Mouse (Mus musculus): Measurements from ENCODE around the gene Grin1. TPM values are rescaled to one million over a fixed set of nuclear protein-coding genes. Genes with fewer than 3 reads are reported as not detected.
"Not testable (repeated sequence)": the region's sequence is repeated elsewhere in the genome, so short reads cannot be mapped to it uniquely, and the experiment has no call there.

Grin1 gene
- total RNA-seq, 2 experiments from 2014 or later, result 451 to 471 TPM

DNA sequence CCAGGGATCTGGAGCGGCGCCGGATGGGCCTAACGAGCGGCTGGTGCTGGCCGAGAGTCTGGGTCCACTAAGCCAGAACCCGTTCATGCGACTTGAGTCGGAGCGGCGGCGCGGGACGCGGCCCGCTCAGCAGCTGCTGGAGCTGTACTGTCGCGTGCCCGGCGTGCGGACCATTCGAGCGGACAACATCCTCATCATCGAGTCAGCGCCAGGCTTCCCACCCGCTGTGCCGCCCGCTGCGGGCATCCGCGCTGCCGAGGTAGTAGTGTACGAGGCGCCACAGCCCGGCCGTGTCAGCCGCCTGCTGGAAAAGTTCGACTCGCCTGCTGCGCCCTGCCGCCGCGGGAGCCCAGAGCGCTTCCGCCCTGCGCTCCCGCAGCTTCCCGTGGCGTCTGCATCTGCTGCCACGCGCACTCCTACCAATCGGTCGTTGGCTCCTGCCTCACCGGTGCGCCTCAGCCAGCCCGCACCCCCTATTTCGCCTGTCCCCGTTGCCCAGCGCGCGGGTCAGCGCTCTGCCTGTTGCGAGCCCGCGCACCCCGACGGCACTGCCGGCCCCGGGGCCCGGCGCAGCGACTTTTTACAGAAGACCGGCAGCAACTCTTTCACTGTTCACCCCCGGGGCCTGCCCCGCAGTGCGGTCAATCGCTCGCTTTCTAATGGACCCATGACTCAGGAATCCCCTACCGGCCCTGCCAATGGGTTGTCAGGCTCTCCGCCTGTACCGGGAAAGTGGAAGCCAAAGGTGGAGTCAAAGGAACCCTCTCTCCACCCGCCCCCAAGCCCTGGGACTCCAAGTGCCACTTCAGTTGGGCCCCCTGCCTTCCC, 56.0 kb downstream of the Grin1 start:
- no peak for DNase-seq (ENCODE audit: low spot score in 2 of 2)

GRCm38 (mm10) chr2:25262291-25262767, 56.7 kb downstream of the Grin1 start, which contains the start of gene Tprn:
Tprn (plus strand) TSS chr2:25262618.
- DNase-seq (ENCODE audit: low spot score in 2 of 2), result peak; percentile 92 to 94
- intact Hi-C loops (cut with DNase I), result loop anchor here (2.0 kb wide), 1 partner anchor 38 kb away; the partner anchor contains the start of gene Tubb4b

More for the DNA sequence above, 56.0 kb downstream of the Grin1 start:
- intact Hi-C loops (cut with DNase I), result loop anchor here (2.0 kb wide), 1 partner anchor 38 kb away; the partner anchor contains the start of gene Tubb4b

DNA sequence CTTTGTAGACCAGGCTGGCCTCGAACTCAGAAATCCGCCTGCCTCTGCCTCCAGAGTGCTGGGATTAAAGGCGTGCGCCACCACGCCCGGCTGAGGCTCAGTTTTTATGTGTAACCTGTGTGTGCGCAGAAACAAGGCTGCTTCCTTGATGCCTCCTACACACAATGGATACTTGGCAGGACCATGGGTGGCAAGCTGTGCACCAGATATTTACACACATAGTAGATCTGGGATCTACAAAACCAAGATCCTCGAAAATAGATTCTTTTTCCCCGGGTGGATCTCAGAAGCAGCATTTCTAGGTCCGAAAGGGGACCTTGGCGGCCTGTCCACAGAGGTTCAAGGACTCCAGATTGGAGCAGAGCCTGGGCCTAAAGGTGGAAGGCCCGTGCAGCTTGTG, 57.1 kb downstream of the Grin1 start:
- intact Hi-C loops (cut with DNase I), result loop anchor here (2.0 kb wide), 1 partner anchor 37 kb away; the partner anchor contains the start of gene Tubb4b

GRCm38 (mm10) chr2:25258887-25259286, 60.1 kb downstream of the Grin1 start:
- DNase-seq (ENCODE audit: low spot score in 2 of 2), result no peak
- intact Hi-C loops (cut with DNase I), result no loop called here

More for the DNA sequence above, 57.1 kb downstream of the Grin1 start:
- DNase-seq (ENCODE audit: low spot score in 2 of 2), result no peak

DNA sequence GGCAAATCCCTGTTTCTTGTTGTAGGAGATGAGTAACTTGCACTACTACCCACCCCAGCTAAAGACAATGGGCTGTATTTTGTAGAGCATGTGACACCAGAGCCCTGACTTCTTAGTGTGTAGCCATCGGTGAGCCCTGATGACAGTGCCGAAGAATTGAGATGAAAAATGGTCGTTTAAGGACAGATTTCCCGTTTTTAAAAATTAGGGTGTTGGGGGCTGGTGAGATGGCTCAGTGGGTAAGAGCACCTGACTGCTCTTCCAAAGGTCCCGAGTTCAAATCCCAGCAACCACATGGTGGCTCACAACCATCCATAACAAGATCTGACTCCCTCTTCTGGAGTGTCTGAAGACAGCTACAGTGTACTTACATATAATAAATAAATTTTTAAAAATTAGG, 61.7 kb downstream of the Grin1 start:
- DNase-seq (ENCODE audit: low spot score in 2 of 2); intact Hi-C loops (cut with DNase I): not testable (repeated sequence)

DNA sequence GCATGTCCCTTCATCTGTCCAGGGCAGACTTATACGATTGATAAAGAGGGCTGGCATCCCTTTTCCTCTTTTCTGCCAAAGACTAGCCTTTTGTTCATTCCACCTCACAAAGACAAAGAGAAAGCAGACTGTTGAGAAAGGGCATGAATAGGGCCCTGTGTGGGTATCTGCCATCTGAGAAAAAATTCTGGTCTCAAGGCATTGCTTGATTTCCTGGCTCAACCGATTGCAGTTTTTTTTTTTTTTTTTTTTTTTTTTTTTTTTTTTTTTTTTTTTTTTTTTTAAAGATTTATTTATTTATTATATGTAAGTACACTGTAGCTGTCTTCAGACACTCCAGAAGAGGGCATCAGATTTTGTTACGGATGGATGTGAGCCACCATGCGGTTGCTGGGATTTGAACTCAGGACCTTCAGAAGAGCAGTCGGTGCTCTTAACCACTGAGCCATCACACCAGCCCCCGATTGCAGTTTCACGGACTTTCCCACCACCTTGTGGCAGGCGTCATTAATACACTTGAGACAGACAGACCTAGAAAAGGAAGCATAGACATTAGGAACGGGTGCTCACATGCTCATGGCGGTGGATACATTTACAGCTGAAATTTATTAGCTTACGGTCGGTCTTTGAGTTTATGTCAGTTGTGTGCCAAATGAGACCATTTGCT, 62.4 kb downstream of the Grin1 start:
- DNase-seq (ENCODE audit: low spot score in 2 of 2); intact Hi-C loops (cut with DNase I): not testable (repeated sequence)

GRCm38 (mm10) chr2:25255284-25255779, 63.7 kb downstream of the Grin1 start, which contains the start of gene Tmem203:
Tmem203 (plus strand) TSS chr2:25255439.
- peak; percentile 88 to 90 for DNase-seq (ENCODE audit: low spot score in 2 of 2)
- intact Hi-C loops (cut with DNase I), result loop anchor here (2.0 kb wide), 1 partner anchor 61 kb away; no protein-coding TSS in a partner anchor

GRCm38 (mm10) chr2:25252331-25252730, 66.7 kb downstream of the Grin1 start:
- DNase-seq (ENCODE audit: low spot score in 2 of 2), result no peak
- intact Hi-C loops (cut with DNase I), result no loop called here

- no peak for DNase-seq (ENCODE audit: low spot score in 2 of 2)
- intact Hi-C loops (cut with DNase I), result no loop called here
These were observed 72.6 kb downstream of the Grin1 start, which contains the start of gene AL732309.1 for GRCm38 (mm10) chr2:25246183-25247072. AL732309.1 (minus strand) TSS chr2:25246863.

DNA sequence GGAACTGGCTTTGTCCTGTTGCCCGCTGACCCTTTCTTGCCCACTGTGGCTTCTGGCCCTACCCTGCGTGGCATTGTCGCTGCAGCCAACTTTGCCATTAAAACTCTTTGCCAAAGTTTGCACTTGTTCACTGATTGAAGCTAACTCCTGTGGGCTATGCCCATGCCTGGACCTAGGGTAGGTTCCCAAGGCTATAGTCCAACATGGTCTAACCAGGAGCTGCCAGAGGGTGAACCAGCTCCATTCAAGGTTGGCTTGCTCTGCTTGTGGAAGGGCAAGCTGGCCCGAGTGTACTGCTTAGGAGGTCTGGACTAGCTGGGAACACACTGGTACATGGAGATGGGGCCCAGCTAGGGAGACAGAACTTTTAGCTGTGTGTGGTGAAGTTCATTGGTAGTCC, 74.8 kb downstream of the Grin1 start:
- intact Hi-C loops (cut with DNase I), result no loop called here
- no peak for DNase-seq (ENCODE audit: low spot score in 2 of 2)

GRCm38 (mm10) chr2:25243342-25243741, 75.6 kb downstream of the Grin1 start:
- intact Hi-C loops (cut with DNase I), result no loop called here
- DNase-seq (ENCODE audit: low spot score in 2 of 2), result no peak

- intact Hi-C loops (cut with DNase I), result no loop called here
- DNase-seq (ENCODE audit: low spot score in 2 of 2), result peak; percentile 60 to 72
These were observed 76.9 kb downstream of the Grin1 start, which contains the start of the genes Rnf208 and Cysrt1 for GRCm38 (mm10) chr2:25242101-25242506. Rnf208 (plus strand) TSS chr2:25242255. Cysrt1 (minus strand) TSS chr2:25242452.

- intact Hi-C loops (cut with DNase I), result no loop called here
These were observed 77.6 kb downstream of the Grin1 start for GRCm38 (mm10) chr2:25241438-25241775.

More at GRCm38 (mm10) chr2:25241438-25241775, 77.6 kb downstream of the Grin1 start:
- no peak for DNase-seq (ENCODE audit: low spot score in 2 of 2)

Other genes starting within 250 kb of the Grin1 start
- gene Entpd8, start 238.9 kb downstream of the Grin1 start, total RNA-seq (2021), result not detected
- gene Noxa1, start 224.0 kb downstream of the Grin1 start, total RNA-seq (2021), result not detected
- 10 to 100 TPM; 19.7 to 30.7 TPM for gene Nrarp, start 138.4 kb downstream of the Grin1 start, total RNA-seq (2021)
- 1 to 10 TPM; 1.6 to 2.3 TPM for gene Tor4a, start 122.3 kb downstream of the Grin1 start, total RNA-seq (2021)
- 10 to 100 TPM; 55.4 to 58.5 TPM for gene Nelfb, start 107.7 kb downstream of the Grin1 start, total RNA-seq (2021)
- under 1 TPM in 1 of 2 experiments, not detected in 1; 0.29 TPM for gene Stpg3, start 104.5 kb downstream of the Grin1 start, total RNA-seq (2021)
- gene Fam166a, start 100.4 kb downstream of the Grin1 start, total RNA-seq (2021), result not detected
- 100 to 1,000 TPM; 334 to 390 TPM for gene Tubb4b, start 94.5 kb downstream of the Grin1 start, total RNA-seq (2021)
- gene Slc34a3, start 84.8 kb downstream of the Grin1 start, total RNA-seq (2021), result not detected
- gene Rnf224, start 82.4 kb downstream of the Grin1 start, total RNA-seq (2021), result not detected
- gene Rnf208, start 76.9 kb downstream of the Grin1 start, total RNA-seq (2021), result 100 to 1,000 TPM; 244 to 282 TPM
- not detected for gene Cysrt1, start 76.7 kb downstream of the Grin1 start, total RNA-seq (2021)
- 1 to 10 TPM; 1.9 to 3.2 TPM for gene AL732309.1, start 72.3 kb downstream of the Grin1 start, total RNA-seq (2021)
- gene Tmem203, start 63.7 kb downstream of the Grin1 start, total RNA-seq (2021), result 10 to 100 TPM; 32.8 to 44.3 TPM
- 10 to 100 TPM; 18.5 to 24.7 TPM for gene Tprn, start 56.6 kb downstream of the Grin1 start, total RNA-seq (2021)
- 10 to 100 TPM; 60.1 to 68.3 TPM for gene Ssna1, start 46.7 kb downstream of the Grin1 start, total RNA-seq (2021)
- 10 to 100 TPM; 78.9 to 82.8 TPM for gene Anapc2, start 46.7 kb downstream of the Grin1 start, total RNA-seq (2021)
- gene Tmem210, start 31.0 kb downstream of the Grin1 start, total RNA-seq (2021), result not detected
- not detected for gene Lrrc26, start 29.3 kb downstream of the Grin1 start, total RNA-seq (2021)
- 10 to 100 TPM; 57.0 to 63.7 TPM for gene Man1b1, start 13.2 kb upstream of the Grin1 start, total RNA-seq (2021)
- 10 to 100 TPM; 27.1 to 34.1 TPM for gene Dpp7, start 37.2 kb upstream of the Grin1 start, total RNA-seq (2021)
- gene Uap1l1, start 46.5 kb upstream of the Grin1 start, total RNA-seq (2021), result 10 to 100 TPM; 17.0 to 20.8 TPM
- 1 to 10 TPM; 2.7 to 4.1 TPM for gene Sapcd2, start 53.1 kb upstream of the Grin1 start, total RNA-seq (2021)
- 10 to 100 TPM; 12.0 to 13.9 TPM for gene Entpd2, start 76.7 kb upstream of the Grin1 start, total RNA-seq (2021)
- 100 to 1,000 TPM; 325 to 339 TPM for gene Npdc1, start 80.2 kb upstream of the Grin1 start, total RNA-seq (2021)
- under 1 TPM in 1 of 2 experiments, not detected in 1; 0.20 TPM for gene Fut7, start 104.1 kb upstream of the Grin1 start, total RNA-seq (2021)
- gene Abca2, start 109.5 kb upstream of the Grin1 start, total RNA-seq (2021), result 100 to 1,000 TPM; 169 to 174 TPM
- gene Clic3, start 137.7 kb upstream of the Grin1 start, total RNA-seq (2021), result under 1 TPM in 1 of 2 experiments, not detected in 1; 0.69 TPM
- 10 to 100 TPM; 72.8 to 75.8 TPM for gene Paxx, start 141.9 kb upstream of the Grin1 start, total RNA-seq (2021)
- 1,000 to 10,000 TPM; 1,442 to 2,237 TPM for gene Ptgds, start 150.9 kb upstream of the Grin1 start, total RNA-seq (2021)
- gene Lcn12, start 174.7 kb upstream of the Grin1 start, total RNA-seq (2021), result not detected
- 100 to 1,000 TPM; 107 to 127 TPM for gene Fbxw5, start 181.6 kb upstream of the Grin1 start, total RNA-seq (2021)
- 1 to 10 TPM; 1.0 to 1.6 TPM for gene C8g, start 182.5 kb upstream of the Grin1 start, total RNA-seq (2021)
- gene Traf2, start 227.8 kb upstream of the Grin1 start, total RNA-seq (2021), result 1 to 10 TPM; 8.7 to 9.3 TPM
- gene Edf1, start 238.7 kb upstream of the Grin1 start, total RNA-seq (2021), result 100 to 1,000 TPM; 189 to 236 TPM